Mouse (Mus musculus): Measurements from ENCODE around the gene Pde7b. TPM values are rescaled to one million over a fixed set of nuclear protein-coding genes. Genes with fewer than 3 reads are reported as not detected.
A peak's percentile ranks its signal among the peaks of the same experiment; 100 is the strongest.

The Pde7b gene
- polyA plus RNA-seq, 1 experiment = not detected

- no peak for TF ChIP-seq POLR2A (IDR thresholded peaks at IDR 0.05; ENCODE audit: insufficient read depth, low read depth, low read length)
- TF ChIP-seq CTCF (IDR thresholded peaks at IDR 0.05; ENCODE audit: insufficient read depth, low read depth, low read length) = no peak
- no peak overlapping the region for H3K4me3 ChIP-seq (ENCODE audit: insufficient read depth, low read depth, low read length)
- peaks cover 3% of the 10 kb centered on the region for H3K4me1 ChIP-seq (ENCODE audit: control insufficient read depth, insufficient read depth, low read length)
- 48% methylated on average over 8 of the region's 8 CpGs for WGBS
- H3K27ac ChIP-seq (ENCODE audit: insufficient read depth, low read depth, low read length) = no peak overlapping the region
Observed at GRCm38 (mm10) chr10:20725384-20725983, 606 bp upstream of the Pde7b start.

- Histone ChIP-seq H3K4me1 (ENCODE audit: control insufficient read depth, insufficient read depth, low read length) (peaks cover 3% of the 10 kb centered on the region), H3K27ac (ENCODE audit: insufficient read depth, low read depth, low read length) (no peak overlapping the region), H3K4me3 (ENCODE audit: insufficient read depth, low read depth, low read length) (peak overlapping the region; percentile 53)
- 4% methylated on average over 10 of the region's 10 CpGs for WGBS
- no peak for TF ChIP-seq CTCF (IDR thresholded peaks at IDR 0.05; ENCODE audit: insufficient read depth, low read depth, low read length)
- no peak for TF ChIP-seq POLR2A (IDR thresholded peaks at IDR 0.05; ENCODE audit: insufficient read depth, low read depth, low read length)
Observed at GRCm38 (mm10) chr10:20724451-20724850, 427 bp downstream of the Pde7b start.

- Histone ChIP-seq H3K27ac (ENCODE audit: insufficient read depth, low read depth, low read length) (no peak overlapping the region), H3K4me1 (ENCODE audit: control insufficient read depth, insufficient read depth, low read length) (peaks cover 3% of the 10 kb centered on the region)
- WGBS = 8% methylated on average over 3 of the region's 3 CpGs
Observed at GRCm38 (mm10) chr10:20723962-20724361, 916 bp downstream of the Pde7b start.

GRCm38 (mm10) chr10:20723521-20723915 lies 1.4 kb downstream of the Pde7b start:
- H3K27ac ChIP-seq (ENCODE audit: insufficient read depth, low read depth, low read length) = peak overlapping the region; percentile 43; the same call in 1 of the 2 replicates
- 16% methylated on average over 3 of the region's 3 CpGs for WGBS
- peaks cover 3% of the 10 kb centered on the region for H3K4me1 ChIP-seq (ENCODE audit: control insufficient read depth, insufficient read depth, low read length)
- TF ChIP-seq POLR2A (IDR thresholded peaks at IDR 0.05; ENCODE audit: insufficient read depth, low read depth, low read length) (no peak), CTCF (IDR thresholded peaks at IDR 0.05; ENCODE audit: insufficient read depth, low read depth, low read length) (no peak)
- peak overlapping the region; percentile 0; the same call in 1 of the 2 replicates for H3K4me3 ChIP-seq (ENCODE audit: insufficient read depth, low read depth, low read length)

More at GRCm38 (mm10) chr10:20723962-20724361, 916 bp downstream of the Pde7b start:
- TF ChIP-seq POLR2A (IDR thresholded peaks at IDR 0.05; ENCODE audit: insufficient read depth, low read depth, low read length) = no peak
- no peak for TF ChIP-seq CTCF (IDR thresholded peaks at IDR 0.05; ENCODE audit: insufficient read depth, low read depth, low read length)
- peak overlapping the region; percentile 53; the same call in 1 of the 2 replicates for H3K4me3 ChIP-seq (ENCODE audit: insufficient read depth, low read depth, low read length)

- Histone ChIP-seq H3K4me1 (ENCODE audit: control insufficient read depth, insufficient read depth, low read length) (peaks cover 3% of the 10 kb centered on the region), H3K4me3 (ENCODE audit: insufficient read depth, low read depth, low read length) (peak overlapping the region; percentile 10; the same call in 1 of the 2 replicates), H3K27ac (ENCODE audit: insufficient read depth, low read depth, low read length) (no peak overlapping the region)
- 37% methylated on average over 9 of the region's 9 CpGs for WGBS
- TF ChIP-seq CTCF (IDR thresholded peaks at IDR 0.05; ENCODE audit: insufficient read depth, low read depth, low read length) (no peak), POLR2A (IDR thresholded peaks at IDR 0.05; ENCODE audit: insufficient read depth, low read depth, low read length) (no peak)
Observed at GRCm38 (mm10) chr10:20722651-20723520, 2.0 kb downstream of the Pde7b start.

GRCm38 (mm10) chr10:20719201-20719600 lies 5.7 kb downstream of the Pde7b start:
- H3K4me1 ChIP-seq (ENCODE audit: control insufficient read depth, insufficient read depth, low read length) = no peaks in the 10 kb centered on the region

GRCm38 (mm10) chr10:20700633-20701032 lies 24.2 kb downstream of the Pde7b start:
- no peaks in the 10 kb centered on the region for H3K4me1 ChIP-seq (ENCODE audit: control insufficient read depth, insufficient read depth, low read length)
- H3K27ac ChIP-seq (ENCODE audit: insufficient read depth, low read depth, low read length) = no peak overlapping the region
- TF ChIP-seq POLR2A (IDR thresholded peaks at IDR 0.05; ENCODE audit: insufficient read depth, low read depth, low read length) = no peak
- TF ChIP-seq CTCF (IDR thresholded peaks at IDR 0.05; ENCODE audit: insufficient read depth, low read depth, low read length) = no peak
- WGBS = 68% methylated on average over 7 of the region's 7 CpGs
- no peak overlapping the region for H3K4me3 ChIP-seq (ENCODE audit: insufficient read depth, low read depth, low read length)

More at GRCm38 (mm10) chr10:20719201-20719600, 5.7 kb downstream of the Pde7b start:
- TF ChIP-seq CTCF (IDR thresholded peaks at IDR 0.05; ENCODE audit: insufficient read depth, low read depth, low read length) (no peak), POLR2A (IDR thresholded peaks at IDR 0.05; ENCODE audit: insufficient read depth, low read depth, low read length) (no peak)
- 80% methylated on average over 2 of the region's 2 CpGs for WGBS
- Histone ChIP-seq H3K27ac (ENCODE audit: insufficient read depth, low read depth, low read length) (no peak overlapping the region), H3K4me3 (ENCODE audit: insufficient read depth, low read depth, low read length) (no peak overlapping the region)

GRCm38 (mm10) chr10:20699874-20700273 lies 25.0 kb downstream of the Pde7b start:
- TF ChIP-seq CTCF (IDR thresholded peaks at IDR 0.05; ENCODE audit: insufficient read depth, low read depth, low read length) (no peak), POLR2A (IDR thresholded peaks at IDR 0.05; ENCODE audit: insufficient read depth, low read depth, low read length) (no peak)
- H3K27ac ChIP-seq (ENCODE audit: insufficient read depth, low read depth, low read length) = no peak overlapping the region
- no peaks in the 10 kb centered on the region for H3K4me1 ChIP-seq (ENCODE audit: control insufficient read depth, insufficient read depth, low read length)
- H3K4me3 ChIP-seq (ENCODE audit: insufficient read depth, low read depth, low read length) = no peak overlapping the region
- WGBS = 79% methylated on average over 9 of the region's 9 CpGs

GRCm38 (mm10) chr10:20695637-20696036 lies 29.2 kb downstream of the Pde7b start:
- H3K4me1 ChIP-seq (ENCODE audit: control insufficient read depth, insufficient read depth, low read length) = no peaks in the 10 kb centered on the region
- no peak overlapping the region for H3K4me3 ChIP-seq (ENCODE audit: insufficient read depth, low read depth, low read length)
- TF ChIP-seq POLR2A (IDR thresholded peaks at IDR 0.05; ENCODE audit: insufficient read depth, low read depth, low read length) (no peak), CTCF (IDR thresholded peaks at IDR 0.05; ENCODE audit: insufficient read depth, low read depth, low read length) (no peak)
- WGBS = 90% methylated on average over 11 of the region's 11 CpGs
- no peak overlapping the region for H3K27ac ChIP-seq (ENCODE audit: insufficient read depth, low read depth, low read length)
